12 mouse cellular contexts compared by ENCODE assay signal in genomic region chr5:113485584-113486162, GRCm38 (mm10). TPM values are rescaled to one million over a fixed set of nuclear protein-coding genes. Genes with fewer than 3 reads are reported as not detected.
DNase-seq lines count a peak whose midpoint lies in the region.
"Had no signal": no experiment of that assay in that cellular context is flagged by ENCODE, and none has a peak within 500 bp of the region (broad histone marks: within the 10 kb centered on the region; RNA-seq: fewer than 3 reads in every experiment).

No protein-coding gene starts in this region.

- intact Hi-C loops in gastrocnemius, postnatal 36 days (cut with DNase I), result no loop called here

- peak; percentile 70 for DNase-seq in cerebellum, adult 11-12 months
- no peak for DNase-seq in cerebellum, postnatal 4 days (ENCODE audit: low spot score in 2 of 2)
- peak; percentile 58 for DNase-seq in brain, adult 2 months (ENCODE audit: low read depth, low spot score)
- DNase-seq in cerebellum, adult 8-10 months, result peak; percentile 43
- peak; percentile 62 to 66 for DNase-seq in cerebellum, postnatal 14 days
- DNase-seq in kidney, postnatal 4 days, result no peak
- DNase-seq in gastrocnemius, postnatal 36 days, result no peak
- DNase-seq: adrenal gland, postnatal 10 days; heart, adult 2 months; heart, postnatal 36 days; kidney, adult 18-20 months had no signal

RNA-seq across cellular contexts. Expression of gene Wscd2, which starts 4.5 kb away (rescaled TPM):
- under 1 TPM; 0.23 to 0.30 TPM for total RNA-seq in gastrocnemius, postnatal 36 days (2021)
- total RNA-seq: MEL had no signal

Comparison
In these comparisons a context has a peak if more than half of its experiments do, and no peak if none do; other contexts are left out.
1. DNase-seq: peak in cerebellum, adult 11-12 months (single experiment), brain, adult 2 months (single experiment), cerebellum, adult 8-10 months (single experiment) and cerebellum, postnatal 14 days (2 of 2); none in cerebellum, postnatal 4 days (0 of 2), kidney, postnatal 4 days (0 of 2) and gastrocnemius, postnatal 36 days (0 of 2).